Comparison of ENCODE assay signal across 8 mouse cellular contexts in the genomic region with DNA sequence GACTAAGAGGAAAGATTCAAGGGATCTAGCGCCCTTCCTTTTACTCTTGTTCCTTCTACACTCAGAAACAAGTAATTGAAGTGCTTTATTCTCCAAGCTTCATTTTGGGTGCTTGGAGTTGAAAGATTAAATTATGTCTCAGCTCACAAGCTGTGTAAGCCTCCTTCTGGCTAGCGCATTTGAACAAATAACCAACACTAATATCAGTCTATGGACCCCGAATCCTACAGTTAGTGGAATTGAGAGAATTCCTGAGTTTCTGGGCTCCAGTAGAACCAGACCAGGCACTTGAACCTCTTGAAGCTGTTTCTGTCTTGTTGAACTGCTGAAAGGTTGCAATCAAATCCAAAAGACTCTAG. TPM values are rescaled to one million over a fixed set of nuclear protein-coding genes. Genes with fewer than 3 reads are reported as not detected.
DNase-seq lines count a peak whose midpoint lies in the region; ATAC-seq and TF ChIP-seq lines count a peak whose summit lies in the region.

No protein-coding gene starts in this region.

- DNase-seq in kidney, postnatal 0 days (ENCODE audit: low spot score), result no peak
- no peak for DNase-seq in kidney, postnatal 36 days
- DNase-seq in embryonic facial prominence, embryonic 11.5 days (ENCODE audit: low spot score), result no peak
- DNase-seq in midbrain, postnatal 0 days (ENCODE audit: low spot score), result no peak
- no peak for DNase-seq in cerebellum, adult 18-20 months
- no peak for DNase-seq in right cerebral cortex, adult 2 months (ENCODE audit: low spot score in 2 of 2)
- no peak for DNase-seq in layer of hippocampus, adult 8-10 months (ENCODE audit: low spot score in 2 of 2)

- peak overlapping the region; percentile 75 for H3K4me2 ChIP-seq in kidney, postnatal 0 days (ENCODE audit: low read length)
- H3K4me2 ChIP-seq in embryonic facial prominence, embryonic 11.5 days (ENCODE audit: low read depth, low read length), result peak overlapping the region; percentile 79
- peak overlapping the region; percentile 73 for H3K4me2 ChIP-seq in intestine, embryonic 15.5 days (replicated peaks)
- H3K4me2 ChIP-seq in midbrain, postnatal 0 days (ENCODE audit: low read depth, low read length, poor library complexity, severe bottlenecking), result peak overlapping the region; percentile 84

- H3K4me1 ChIP-seq in kidney, postnatal 0 days (replicated peaks; ENCODE audit: insufficient read depth, low read length), result no peaks in the 10 kb centered on the region
- no peaks in the 10 kb centered on the region for H3K4me1 ChIP-seq in embryonic facial prominence, embryonic 11.5 days (ENCODE audit: control insufficient read depth, insufficient read depth, low read length)
- no peaks in the 10 kb centered on the region for H3K4me1 ChIP-seq in intestine, embryonic 15.5 days (replicated peaks)
- H3K4me1 ChIP-seq in midbrain, postnatal 0 days (ENCODE audit: insufficient read depth, low read length), result no peaks in the 10 kb centered on the region

- H3K27me3 ChIP-seq in kidney, postnatal 0 days (ENCODE audit: insufficient read depth, low read length), result no peaks in the 10 kb centered on the region
- no peaks in the 10 kb centered on the region for H3K27me3 ChIP-seq in embryonic facial prominence, embryonic 11.5 days (ENCODE audit: control insufficient read depth, insufficient read depth, low read length)
- H3K27me3 ChIP-seq in intestine, embryonic 15.5 days (replicated peaks), result no peaks in the 10 kb centered on the region
- no peaks in the 10 kb centered on the region for H3K27me3 ChIP-seq in midbrain, postnatal 0 days (ENCODE audit: insufficient read depth, low read length)

- H3K36me3 ChIP-seq in kidney, postnatal 0 days (ENCODE audit: insufficient read depth, low read length), result no peaks in the 10 kb centered on the region
- no peaks in the 10 kb centered on the region for H3K36me3 ChIP-seq in embryonic facial prominence, embryonic 11.5 days (replicated peaks; ENCODE audit: control insufficient read depth, insufficient read depth, low read depth, low read length)
- no peaks in the 10 kb centered on the region for H3K36me3 ChIP-seq in intestine, embryonic 15.5 days
- H3K36me3 ChIP-seq in midbrain, postnatal 0 days (ENCODE audit: insufficient read depth, low read length), result no peaks in the 10 kb centered on the region

- 59% methylated on average over 3 of the region's 3 CpGs for WGBS in kidney, postnatal 0 days
- 85% methylated on average over 3 of the region's 3 CpGs for WGBS in embryonic facial prominence, embryonic 11.5 days
- 69% methylated on average over 3 of the region's 3 CpGs for WGBS in intestine, embryonic 15.5 days
- 73% methylated on average over 3 of the region's 3 CpGs for WGBS in midbrain, postnatal 0 days

- H3K9me3 ChIP-seq in kidney, postnatal 0 days (replicated peaks; ENCODE audit: low read length), result no peaks in the 10 kb centered on the region
- H3K9me3 ChIP-seq in embryonic facial prominence, embryonic 11.5 days (replicated peaks; ENCODE audit: control insufficient read depth, low read length), result no peaks in the 10 kb centered on the region
- H3K9me3 ChIP-seq in intestine, embryonic 15.5 days, result no peaks in the 10 kb centered on the region
- H3K9me3 ChIP-seq in midbrain, postnatal 0 days (ENCODE audit: low read length), result no peaks in the 10 kb centered on the region

- H3K27ac ChIP-seq in kidney, postnatal 0 days, result peak overlapping the region; percentile 96
- peak overlapping the region; percentile 73; the same call in 1 of the 2 replicates for H3K27ac ChIP-seq in embryonic facial prominence, embryonic 11.5 days (replicated peaks; ENCODE audit: low read depth, low read length)
- H3K27ac ChIP-seq in intestine, embryonic 15.5 days, result peak overlapping the region; percentile 92
- H3K27ac ChIP-seq in midbrain, postnatal 0 days (ENCODE audit: low read depth, low read length), result peak overlapping the region; percentile 79

- peak overlapping the region; percentile 97 for H3K9ac ChIP-seq in kidney, postnatal 0 days (ENCODE audit: low read depth, low read length)
- peak overlapping the region; percentile 93 for H3K9ac ChIP-seq in embryonic facial prominence, embryonic 11.5 days (replicated peaks; ENCODE audit: low read length)
- peak overlapping the region; percentile 96 for H3K9ac ChIP-seq in intestine, embryonic 15.5 days
- H3K9ac ChIP-seq in midbrain, postnatal 0 days (replicated peaks; ENCODE audit: low read length, poor library complexity, severe bottlenecking), result peak overlapping the region; percentile 91

- ATAC-seq in kidney, postnatal 0 days (replicated peaks; ENCODE audit: low FRiP score, low read depth), result no peak
- ATAC-seq in embryonic facial prominence, embryonic 11.5 days (replicated peaks; ENCODE audit: insufficient number of reproducible peaks, low FRiP score, low TSS enrichment, low read depth), result no peak
- ATAC-seq in intestine, embryonic 15.5 days, result peak; percentile 45
- no peak for ATAC-seq in midbrain, postnatal 0 days (ENCODE audit: low FRiP score)

- TF ChIP-seq CTCF in kidney, postnatal 0 days (IDR thresholded peaks at IDR 0.05; ENCODE audit: low read depth), result no peak
- TF ChIP-seq CTCF in midbrain, postnatal 0 days (IDR thresholded peaks at IDR 0.05), result no peak

- peak overlapping the region; percentile 98 for H3K4me3 ChIP-seq in kidney, postnatal 0 days (replicated peaks; ENCODE audit: low read depth, low read length)
- peak overlapping the region; percentile 94 for H3K4me3 ChIP-seq in embryonic facial prominence, embryonic 11.5 days (ENCODE audit: low read depth, low read length)
- peak overlapping the region; percentile 93 for H3K4me3 ChIP-seq in intestine, embryonic 15.5 days (replicated peaks)
- peak overlapping the region; percentile 91 for H3K4me3 ChIP-seq in midbrain, postnatal 0 days (ENCODE audit: low read depth, low read length)

RNA-seq across cellular contexts. Expression of a gene that starts 0.3 kb away (rescaled TPM):
- polyA plus RNA-seq in kidney, postnatal 0 days (2015; fragmentation: Nextera tagmentation; extraction: Ambion mirVana), result 152 and 168 TPM in 2 replicates
- 146 and 147 TPM in 2 replicates for polyA plus RNA-seq in embryonic facial prominence, embryonic 11.5 days (2014; fragmentation: Nextera tagmentation; extraction: Ambion mirVana)
- 112 and 126 TPM in 2 replicates for polyA plus RNA-seq in intestine, embryonic 15.5 days (2015; fragmentation: Nextera tagmentation; extraction: Ambion mirVana)
- total RNA-seq in midbrain, postnatal 0 days (2014; rRNA removed), result 114 and 125 TPM in 2 replicates
- polyA plus RNA-seq in midbrain, postnatal 0 days (2015; fragmentation: Nextera tagmentation; extraction: Ambion mirVana), result 146 and 151 TPM in 2 replicates
- 10 to 100 TPM; 41.0 to 46.5 (median 43.9) TPM for total RNA-seq in layer of hippocampus, adult 8-10 months (2022)
